Mouse (Mus musculus) cortical plate, adult 2 months (tissue): ENCODE data around the gene Eya4.

Source experiments
- CTCF ChIP-seq: fragments of 200-500 bp; IDR thresholded peaks from 2 replicates; pipeline ENCODE4 v1.5.1; 2011; ENCODE audit warnings: mild to moderate bottlenecking, control low read depth, low read length; ENCODE audit not compliant: insufficient read depth; ENCODE audit errors: extremely low read depth
- POLR2A ChIP-seq: fragments of 200-500 bp; IDR thresholded peaks from 2 replicates; pipeline ENCODE4 v1.6.1; 2011; ENCODE audit warnings: mild to moderate bottlenecking, low read length, control low read depth; ENCODE audit not compliant: insufficient read depth; ENCODE audit errors: extremely low read depth

DNA sequence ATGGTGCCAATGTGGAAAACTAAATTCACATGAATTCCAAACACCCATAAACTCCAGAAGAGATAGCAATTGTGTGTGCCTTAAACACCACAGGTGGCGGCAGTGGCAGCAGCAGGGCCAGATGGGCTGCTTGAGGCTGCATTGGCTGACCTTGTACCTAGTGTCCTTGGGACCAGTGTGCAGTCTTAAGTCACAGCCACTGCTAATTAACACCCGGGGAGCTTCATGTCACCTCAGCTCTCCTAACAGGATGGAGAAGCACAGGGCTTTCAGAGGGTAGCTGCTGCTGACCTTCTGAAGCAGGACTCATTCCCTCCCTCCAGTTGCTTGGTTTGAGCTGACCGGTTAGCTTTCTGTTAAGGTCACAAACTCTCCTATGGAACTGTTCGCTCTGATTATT, 242.5 kb downstream of the Eya4 start:
- TF ChIP-seq CTCF (no peak), POLR2A (no peak)
